Mouse (Mus musculus) right cerebral cortex, adult 18-20 months (tissue): Measurements from ENCODE around the gene Scp2.

Experiments used
- DNase-seq: peaks from one replicate; pipeline ENCODE4 v3.0.0; 2022; ENCODE audit warnings: mixed read lengths

The Scp2 gene

GRCm38 (mm10) chr4:108057247-108057646, 87.6 kb downstream of the Scp2 start:
- peak; percentile 41 for DNase-seq

- DNase-seq = no peak
Measured at GRCm38 (mm10) chr4:108055873-108056272, 88.9 kb downstream of the Scp2 start.

GRCm38 (mm10) chr4:108052673-108053072, 92.1 kb downstream of the Scp2 start:
- DNase-seq = no peak

GRCm38 (mm10) chr4:108051687-108052274, 93.0 kb downstream of the Scp2 start:
- peak; percentile 43 for DNase-seq

- no peak for DNase-seq
Measured at GRCm38 (mm10) chr4:108046136-108046535, 98.7 kb downstream of the Scp2 start.

GRCm38 (mm10) chr4:108045136-108046107, 99.4 kb downstream of the Scp2 start:
- DNase-seq = no peak

- no peak for DNase-seq
Measured at GRCm38 (mm10) chr4:108037027-108037426, 107.8 kb downstream of the Scp2 start.

GRCm38 (mm10) chr4:108033041-108033764, 111.6 kb downstream of the Scp2 start:
- peak; percentile 54 for DNase-seq

- no peak for DNase-seq
Measured at GRCm38 (mm10) chr4:108032352-108032849, 112.4 kb downstream of the Scp2 start.

GRCm38 (mm10) chr4:108031502-108032351, 113.1 kb downstream of the Scp2 start:
- peak; percentile 78 for DNase-seq

- DNase-seq = no peak
Measured at GRCm38 (mm10) chr4:108030888-108031501, 113.8 kb downstream of the Scp2 start.

GRCm38 (mm10) chr4:108026193-108026592, 118.6 kb downstream of the Scp2 start:
- no peak for DNase-seq

- DNase-seq = no peak
Measured at GRCm38 (mm10) chr4:108025269-108025668, 119.5 kb downstream of the Scp2 start.

GRCm38 (mm10) chr4:108024641-108025040, 120.2 kb downstream of the Scp2 start:
- DNase-seq = no peak

- no peak for DNase-seq
Measured at GRCm38 (mm10) chr4:108023186-108023585, 121.6 kb downstream of the Scp2 start.

- DNase-seq = no peak
Measured at GRCm38 (mm10) chr4:108020178-108020577, 124.6 kb downstream of the Scp2 start.

GRCm38 (mm10) chr4:108018961-108019921, 125.6 kb downstream of the Scp2 start:
- peak; percentile 51 for DNase-seq

GRCm38 (mm10) chr4:108018241-108018923, 126.4 kb downstream of the Scp2 start:
- DNase-seq = no peak

- DNase-seq = no peak
Measured at GRCm38 (mm10) chr4:108017839-108018238, 127.0 kb downstream of the Scp2 start.

GRCm38 (mm10) chr4:108016321-108016720, 128.5 kb downstream of the Scp2 start:
- DNase-seq = no peak
